Mouse (Mus musculus) embryo, embryonic 10 days (tissue): ENCODE measurements around the gene Usp46.
"Not testable (repeated sequence)": the region's sequence is repeated elsewhere in the genome, so short reads cannot be mapped to it uniquely, and the experiment has no call there.

ENCODE experiments used
- DNase-seq: peaks from one replicate; pipeline ENCODE4 v3.0.0-alpha.2; 2015; ENCODE audit warnings: low spot score

The Usp46 gene

DNA sequence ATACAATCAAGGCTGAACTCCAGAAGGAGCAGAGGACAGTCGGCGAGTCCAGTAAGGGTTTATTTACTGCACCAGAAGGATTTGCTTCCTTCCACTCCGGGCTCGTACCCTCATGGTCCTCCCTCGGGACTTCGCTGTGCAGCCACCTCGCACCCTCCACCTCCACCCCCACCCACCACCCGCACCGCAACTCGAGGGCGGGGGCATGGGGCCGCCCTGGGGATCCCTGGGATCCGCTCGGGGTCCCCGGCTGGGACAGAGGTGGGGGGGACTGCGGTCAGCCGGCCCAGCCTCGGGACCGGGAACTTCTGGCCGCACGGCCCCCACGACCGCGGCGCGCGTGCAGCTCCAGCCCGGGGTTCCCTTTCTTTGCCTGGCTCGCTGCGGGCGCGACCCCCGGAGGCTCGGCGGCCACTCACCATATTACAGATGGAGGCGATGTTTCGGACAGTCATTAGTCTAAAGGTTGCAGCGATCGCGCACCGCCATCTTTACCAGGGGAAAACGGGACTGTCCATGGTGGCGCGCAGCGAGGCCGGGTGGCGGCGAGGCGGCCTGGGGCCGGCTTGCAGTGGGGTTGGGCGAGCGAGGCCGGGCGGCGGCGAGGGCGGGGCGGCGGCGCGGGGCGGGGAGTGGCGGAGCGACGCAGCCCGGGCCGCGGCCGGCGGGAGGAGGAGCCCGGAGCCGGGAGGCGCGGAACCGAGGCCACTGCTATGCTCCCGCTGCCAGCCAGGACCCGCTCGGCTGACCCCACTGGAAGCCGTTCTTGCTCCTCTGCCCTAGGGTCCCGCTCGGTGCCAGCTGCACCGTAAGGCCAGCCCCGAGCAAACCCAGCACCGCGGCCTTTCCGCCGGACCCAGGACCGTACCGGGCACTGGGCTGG lies at the start of gene Usp46:
Gene Usp46 (minus strand): TSS at position 601 of the 883 bp plus-strand sequence.
- peak; percentile 82 for DNase-seq

DNA sequence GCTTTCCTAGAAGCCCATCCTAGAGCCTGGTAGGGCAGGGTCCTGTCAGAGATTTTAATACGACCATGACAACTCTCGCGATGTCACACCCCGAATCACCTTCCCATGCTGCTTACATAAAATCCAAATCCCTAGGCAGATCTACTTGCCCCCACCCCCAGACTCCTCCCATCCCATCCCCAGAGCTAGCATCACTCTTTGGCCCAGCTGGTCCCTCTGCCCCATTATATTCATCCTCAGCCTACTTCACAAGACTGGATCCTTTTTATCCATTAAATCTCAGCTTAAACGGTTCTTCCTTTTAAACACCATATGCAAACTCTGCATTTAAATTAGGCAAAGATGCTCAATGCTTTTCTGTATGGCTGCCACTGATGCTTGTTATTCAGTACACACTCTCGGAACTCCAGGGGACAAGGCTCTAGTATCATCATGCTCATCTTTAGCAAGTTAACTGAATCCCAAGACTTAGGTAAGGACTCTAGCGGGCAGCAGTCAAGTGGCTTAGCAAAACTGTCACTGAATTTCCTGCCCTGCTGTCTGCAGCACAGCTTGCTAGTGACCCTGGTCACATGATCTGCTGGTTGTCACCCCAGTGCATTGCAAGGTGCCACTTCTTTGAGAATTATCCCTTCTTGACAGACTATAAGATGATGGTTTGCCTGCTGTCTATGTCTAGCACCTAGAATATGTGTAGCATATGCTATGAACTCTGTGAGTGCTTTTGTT lies 45.9 kb upstream of the Usp46 start:
- no peak for DNase-seq

DNA sequence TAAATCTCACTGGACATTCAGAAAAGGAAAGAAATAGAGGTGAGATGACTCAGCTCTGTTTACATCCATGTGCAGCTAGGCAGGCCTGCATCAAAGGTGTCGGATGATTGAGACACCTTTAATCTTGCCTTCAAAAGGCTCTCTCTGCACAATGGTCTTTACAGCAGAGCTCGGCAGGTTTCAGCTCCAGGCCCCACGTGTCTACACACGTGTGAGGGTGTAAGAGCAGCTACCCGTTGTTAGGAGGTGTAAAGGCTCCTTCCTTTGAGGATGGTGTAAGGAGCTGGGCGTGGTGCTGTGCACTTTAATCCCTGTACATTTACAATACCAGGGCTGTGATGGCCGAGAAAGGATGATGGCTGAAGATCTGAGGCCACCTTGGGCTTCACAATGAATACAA lies 37.2 kb upstream of the Usp46 start:
- DNase-seq: no peak

DNA sequence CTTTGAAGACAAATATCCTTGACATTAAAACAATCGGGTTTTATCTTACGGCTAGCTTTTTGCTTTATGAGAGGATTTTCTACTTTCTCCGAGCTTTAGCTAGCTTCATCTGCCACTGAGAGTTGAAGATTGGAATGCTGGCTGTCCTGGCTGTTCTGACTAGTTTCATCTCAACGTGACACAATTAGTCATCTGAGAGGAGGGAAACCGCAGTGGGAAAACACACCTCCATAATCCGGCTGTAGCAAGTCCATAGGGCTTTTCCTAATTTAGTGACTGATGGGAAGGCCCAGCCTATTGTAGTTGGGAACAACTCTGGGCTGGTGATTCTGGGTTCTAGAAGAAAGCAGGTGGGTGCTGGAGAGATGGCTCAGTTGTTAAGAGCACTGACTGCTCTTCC lies 33.5 kb upstream of the Usp46 start:
- no peak for DNase-seq

DNA sequence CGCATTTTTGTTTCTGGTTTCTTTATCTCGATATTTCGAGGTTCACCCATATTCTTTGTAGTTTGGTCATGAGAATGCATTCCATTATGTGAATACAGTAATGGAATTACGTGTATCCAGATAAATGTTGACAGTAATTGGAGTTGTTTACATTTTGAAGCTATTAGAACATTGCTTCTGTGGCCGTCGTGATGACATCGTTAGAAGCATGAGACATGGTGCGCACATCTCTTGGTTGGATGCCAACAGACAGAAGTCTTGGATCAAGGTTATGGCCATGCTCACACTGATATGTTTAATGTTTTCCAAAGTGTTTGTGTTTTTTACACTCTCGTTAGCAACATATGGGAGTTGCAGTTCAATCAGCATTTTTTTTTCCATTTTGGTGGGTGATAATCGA lies 30.8 kb upstream of the Usp46 start:
- no peak for DNase-seq

DNA sequence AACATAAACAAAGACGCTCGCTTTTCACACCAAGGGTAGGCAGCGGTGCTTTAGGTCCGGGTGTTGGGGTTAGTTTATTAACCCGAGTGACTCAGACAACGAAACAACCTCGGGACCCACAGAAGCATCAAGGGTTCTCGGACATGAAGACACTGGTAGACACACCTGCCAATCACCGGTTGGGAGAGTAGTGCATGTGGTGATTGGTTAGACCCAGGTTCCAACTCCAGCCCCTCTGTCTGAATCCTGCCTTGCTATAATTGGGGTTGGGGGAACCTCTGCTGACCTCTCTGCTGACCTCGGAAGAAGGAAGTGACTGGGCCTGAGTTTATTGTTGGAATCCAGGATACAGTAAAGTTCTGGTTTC lies 29.6 kb upstream of the Usp46 start:
- DNase-seq: no peak

DNA sequence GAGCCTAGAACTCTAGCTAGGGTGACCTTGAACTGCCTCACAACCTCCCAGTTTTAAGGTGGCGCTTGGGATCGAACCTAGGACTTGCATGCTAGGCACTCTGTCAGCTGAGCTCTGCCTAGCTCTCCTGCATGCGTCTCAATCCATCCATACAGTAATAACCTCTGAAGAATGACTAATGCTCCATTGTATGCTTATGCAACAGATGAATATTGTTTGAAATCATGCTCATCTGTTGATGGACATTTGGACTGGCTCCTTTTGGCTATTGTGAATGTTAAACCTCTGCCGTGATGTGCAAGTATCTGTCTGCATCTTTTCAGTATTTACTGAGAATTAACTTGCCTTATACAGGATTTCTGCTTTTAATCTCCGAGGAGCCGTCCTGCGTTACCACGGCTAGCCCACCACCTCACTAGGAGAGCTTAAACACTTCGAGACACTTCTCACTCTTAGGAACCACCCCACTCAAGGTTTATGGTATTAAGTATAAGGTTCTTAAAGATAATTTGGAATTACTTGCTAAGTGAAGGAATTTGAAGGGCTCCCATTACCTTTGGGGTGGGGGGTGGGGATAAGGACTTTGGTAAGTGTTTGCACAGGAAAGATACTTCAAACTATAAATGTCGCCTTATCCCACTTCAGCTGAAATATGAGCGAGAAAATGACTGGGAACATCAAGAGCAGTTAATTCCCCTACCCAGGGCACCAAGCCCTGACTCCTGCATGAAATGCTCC lies 29.1 kb upstream of the Usp46 start:
- DNase-seq: no peak

DNA sequence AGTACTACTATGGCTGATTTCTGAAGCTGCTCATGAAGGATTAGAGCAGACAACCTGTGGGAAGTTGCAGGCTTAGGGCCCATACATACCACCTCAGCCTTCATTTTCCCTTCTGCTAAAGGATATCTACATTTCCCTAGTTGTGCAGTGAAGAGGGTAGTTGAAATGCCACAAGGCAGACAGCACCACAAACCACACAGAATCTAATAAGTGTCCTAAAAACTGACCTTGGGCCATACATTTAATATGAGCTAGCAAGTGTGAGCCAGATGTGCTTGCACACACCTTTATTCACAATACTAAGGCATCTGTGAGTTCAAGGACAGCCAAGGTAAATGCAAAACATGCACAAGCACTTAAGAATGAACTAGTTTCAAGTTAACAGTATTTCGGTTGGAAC lies 27.8 kb upstream of the Usp46 start:
- no peak for DNase-seq

DNA sequence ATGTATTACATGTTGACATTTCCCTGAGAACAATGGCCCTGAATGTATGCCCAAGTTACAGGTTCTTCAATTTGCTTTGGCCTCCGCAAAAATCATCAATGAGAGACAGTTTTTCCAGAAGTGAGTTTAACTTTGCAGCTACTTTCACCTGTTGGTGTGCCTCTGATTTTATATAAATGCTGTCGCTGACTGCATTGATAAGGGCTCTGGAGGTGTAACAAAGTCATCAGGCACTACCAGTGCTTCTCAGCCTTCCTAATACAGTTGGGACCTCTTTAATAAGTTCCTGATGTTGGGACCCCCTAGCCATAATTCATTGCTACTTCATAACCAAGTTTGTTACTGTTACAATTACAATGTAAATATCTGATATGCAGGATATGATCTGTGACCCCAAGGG lies 27.4 kb upstream of the Usp46 start:
- no peak for DNase-seq

DNA sequence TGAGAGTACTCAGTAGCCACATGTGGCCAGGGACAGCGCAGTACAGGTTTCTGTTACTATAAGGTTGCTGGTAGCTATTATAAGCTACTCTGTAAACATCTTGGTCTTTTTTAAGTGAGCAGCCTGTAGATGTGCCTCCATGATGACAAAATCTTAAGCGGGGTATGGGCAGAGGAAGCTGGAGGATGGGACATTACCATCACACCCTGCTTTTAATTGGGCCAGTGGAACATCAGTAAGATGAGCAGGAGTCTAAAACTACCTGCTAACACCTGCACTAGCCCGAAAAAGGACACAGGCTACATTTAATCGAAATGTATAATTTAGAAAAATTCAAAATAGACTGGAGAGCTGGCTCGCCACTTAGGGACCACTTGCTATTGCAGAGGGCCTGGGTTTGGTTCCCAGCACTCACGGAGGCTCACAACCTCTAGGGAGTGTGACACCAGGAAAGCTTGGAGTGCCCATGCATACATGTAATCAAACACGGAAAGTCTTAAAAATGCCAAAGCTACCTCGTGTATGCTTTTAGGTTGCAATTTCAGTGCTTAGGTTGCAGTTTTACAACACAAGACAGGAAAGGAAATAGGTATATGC lies 26.7 kb upstream of the Usp46 start:
- DNase-seq: no peak

DNA sequence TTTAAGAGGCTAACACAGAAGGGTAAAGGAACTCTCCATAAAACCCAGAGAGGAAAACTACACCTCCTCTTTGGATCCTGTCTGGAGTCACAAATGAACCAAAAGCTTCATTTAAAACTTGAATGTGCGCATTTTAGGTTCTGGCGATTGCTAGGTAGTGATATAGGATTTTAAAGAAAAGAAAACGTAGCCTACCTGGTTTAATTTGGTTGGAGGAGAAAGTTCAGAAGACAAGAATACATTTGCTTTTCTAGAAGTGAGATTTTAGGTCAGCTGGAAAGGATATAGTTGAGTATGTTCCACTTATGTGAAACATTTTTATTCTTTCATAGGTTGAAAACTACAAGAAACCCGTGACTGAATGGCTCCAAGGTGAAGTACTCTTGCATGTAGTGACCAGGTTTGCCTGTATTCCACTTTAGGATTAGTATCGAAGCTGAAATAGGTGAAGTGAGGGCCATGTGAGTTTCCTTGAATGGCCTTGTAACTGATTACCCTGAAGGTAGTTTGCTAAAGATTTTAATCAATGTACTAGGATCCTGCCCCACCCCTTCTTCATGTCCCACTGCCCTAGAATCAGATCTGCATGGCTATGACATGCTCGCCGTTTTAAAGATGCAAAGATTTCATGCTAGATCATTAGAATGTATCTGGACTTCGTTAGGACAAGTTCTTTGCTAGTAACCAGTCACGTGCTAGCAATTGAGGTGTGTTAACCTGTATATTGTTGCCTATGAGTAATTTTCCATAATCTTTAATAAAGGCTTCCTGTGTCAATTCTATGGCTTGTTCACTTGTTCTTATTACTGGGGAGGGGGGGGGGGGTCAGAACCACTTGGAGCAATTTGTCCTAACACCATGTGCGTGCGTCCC lies 25.6 kb upstream of the Usp46 start:
- DNase-seq: no peak

DNA sequence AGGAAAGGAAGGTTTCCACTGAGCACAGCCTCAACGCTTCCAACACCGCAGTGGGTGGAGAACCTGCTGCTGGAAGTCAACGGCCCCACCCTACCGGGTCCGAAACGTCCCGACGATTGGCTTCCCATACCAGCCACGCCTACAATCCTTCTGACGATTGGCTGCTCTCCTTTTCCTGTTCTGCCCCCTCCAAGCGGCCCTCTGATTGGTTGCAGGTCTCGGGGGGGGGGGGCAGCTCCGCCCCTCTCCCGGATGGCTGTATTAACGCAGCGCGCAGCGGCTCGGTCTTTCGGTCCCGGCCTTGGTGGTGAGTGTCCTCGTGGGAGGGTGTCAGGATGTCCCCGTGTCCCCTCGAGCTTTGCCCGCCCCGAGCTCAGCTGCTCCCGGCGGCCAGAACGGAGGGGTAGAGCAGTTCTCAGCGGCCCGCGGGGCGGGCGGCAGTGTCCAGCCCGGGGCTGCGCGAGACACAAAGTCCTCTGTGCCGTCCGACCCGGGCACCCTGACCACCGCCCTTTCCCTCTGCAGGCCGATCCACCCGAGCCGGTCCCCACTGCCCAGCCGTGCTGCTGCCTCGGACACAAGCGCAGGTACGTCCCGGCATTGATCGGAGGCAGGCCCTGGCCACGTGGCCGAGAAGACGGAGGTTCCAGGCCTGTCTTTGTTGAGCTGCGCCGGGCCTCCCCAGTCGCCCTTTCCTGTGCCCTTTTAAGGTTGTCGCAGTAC lies 24.8 kb upstream of the Usp46 start:
- peak; percentile 97 for DNase-seq

DNA sequence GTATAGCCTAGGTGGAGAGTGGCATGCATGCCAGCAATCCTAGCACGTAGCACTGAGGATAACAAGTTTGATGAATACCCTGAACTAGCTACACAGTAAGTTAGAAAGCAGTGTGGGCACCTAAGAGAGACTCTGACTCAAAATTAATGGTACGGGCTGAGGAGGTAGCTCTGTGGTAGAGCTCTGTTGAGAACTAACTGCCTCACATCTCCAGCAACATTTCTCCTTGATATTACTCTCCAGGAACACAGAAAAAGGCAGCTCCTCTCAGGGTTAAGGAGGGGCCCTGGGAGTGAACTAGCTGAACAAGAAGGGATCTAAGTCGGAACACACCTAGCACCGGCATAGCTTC lies 24.2 kb upstream of the Usp46 start:
- DNase-seq: no peak

DNA sequence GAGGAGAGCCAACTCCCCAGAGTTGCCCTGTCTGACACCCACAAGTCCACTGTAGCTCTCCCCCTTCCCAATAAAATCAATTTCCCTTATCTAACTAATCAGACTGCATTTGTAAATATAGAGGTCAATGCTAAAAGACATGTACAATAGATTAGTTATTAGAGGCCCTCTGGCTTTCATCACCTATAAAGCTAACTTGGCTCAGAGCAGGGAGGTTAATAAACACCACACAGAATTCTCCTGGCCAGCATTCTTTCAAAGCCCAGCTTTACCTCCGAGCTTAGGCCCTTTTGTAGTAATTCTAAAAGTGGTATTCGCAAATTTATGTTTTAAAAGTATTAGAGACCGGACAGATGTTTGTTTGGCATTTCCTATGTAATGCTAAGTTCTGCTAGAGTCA lies 21.4 kb upstream of the Usp46 start:
- DNase-seq: no peak

DNA sequence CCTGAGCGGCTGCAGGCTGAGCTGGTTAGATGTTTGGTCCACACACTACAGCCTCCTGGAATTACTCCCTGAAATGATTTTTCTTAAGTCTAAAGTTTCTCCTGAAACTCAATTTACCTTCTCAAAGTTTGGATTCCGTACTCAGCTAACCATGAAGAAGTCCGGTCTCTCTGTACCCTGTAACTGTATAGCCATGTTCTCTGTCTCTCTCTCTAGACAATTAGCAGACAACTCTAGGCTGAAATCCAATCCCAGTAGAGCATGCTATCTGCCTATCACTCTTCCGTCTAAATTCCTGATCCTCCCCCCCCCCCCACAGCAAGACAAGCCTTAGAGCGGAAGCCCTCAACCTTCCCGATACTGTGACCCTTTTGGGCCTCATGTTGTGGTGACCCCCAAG lies 13.5 kb upstream of the Usp46 start:
- DNase-seq: no peak

DNA sequence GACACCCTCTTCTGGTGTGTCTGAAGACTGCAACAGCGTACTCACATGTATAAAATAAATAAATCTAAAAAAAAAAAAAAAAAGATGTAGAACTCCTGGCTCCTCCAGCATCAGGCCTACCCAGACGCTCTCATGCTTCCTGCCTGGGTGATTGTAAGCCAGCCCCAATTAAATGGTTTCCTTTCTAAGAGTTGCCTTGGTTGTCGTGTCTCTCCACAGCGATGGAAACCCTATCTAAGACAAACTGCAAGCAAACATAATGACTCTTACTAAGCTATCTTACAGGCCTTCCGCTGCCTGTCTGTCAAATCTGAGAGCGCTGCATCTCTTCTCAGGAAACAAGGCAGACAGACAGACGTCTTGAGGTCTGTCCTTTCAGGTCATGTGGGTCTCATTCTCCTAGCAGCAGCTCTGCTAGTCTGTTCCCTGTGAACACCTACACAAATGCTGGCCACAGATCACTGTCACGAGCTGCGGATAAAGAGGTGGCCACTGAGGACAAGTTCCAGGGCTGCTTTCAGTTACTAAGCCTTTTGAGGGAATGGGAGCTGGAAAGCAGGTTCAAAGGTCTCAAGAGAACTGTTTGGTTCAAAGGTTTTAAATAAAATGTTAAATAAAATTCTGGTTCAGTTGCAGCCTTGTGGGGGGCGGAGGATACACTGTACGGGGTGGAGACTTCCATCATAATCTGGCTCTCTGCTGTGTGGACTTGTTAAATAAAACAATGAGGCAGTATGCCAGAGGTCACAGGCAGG lies 10.8 kb upstream of the Usp46 start:
- no peak for DNase-seq

DNA sequence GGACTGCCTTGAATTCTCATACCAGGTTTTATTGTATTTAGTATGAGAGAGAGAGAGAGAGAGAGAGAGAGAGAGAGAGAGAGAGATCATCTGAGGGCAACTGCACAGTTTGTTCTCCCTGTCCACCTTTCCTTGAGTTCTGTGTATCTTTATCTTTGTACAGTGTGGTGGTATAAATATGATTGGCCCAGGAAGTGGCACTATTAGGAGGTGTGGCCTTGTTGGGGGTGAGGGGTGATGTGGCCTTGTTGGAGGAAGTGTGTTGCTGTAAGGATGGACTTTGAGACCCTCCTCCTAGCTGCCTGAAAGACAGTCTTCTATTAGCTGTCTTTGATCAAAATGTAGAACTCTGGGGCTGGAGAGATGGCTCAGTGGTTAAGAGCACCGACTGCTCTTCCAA lies 10.2 kb upstream of the Usp46 start:
- no peak for DNase-seq

DNA sequence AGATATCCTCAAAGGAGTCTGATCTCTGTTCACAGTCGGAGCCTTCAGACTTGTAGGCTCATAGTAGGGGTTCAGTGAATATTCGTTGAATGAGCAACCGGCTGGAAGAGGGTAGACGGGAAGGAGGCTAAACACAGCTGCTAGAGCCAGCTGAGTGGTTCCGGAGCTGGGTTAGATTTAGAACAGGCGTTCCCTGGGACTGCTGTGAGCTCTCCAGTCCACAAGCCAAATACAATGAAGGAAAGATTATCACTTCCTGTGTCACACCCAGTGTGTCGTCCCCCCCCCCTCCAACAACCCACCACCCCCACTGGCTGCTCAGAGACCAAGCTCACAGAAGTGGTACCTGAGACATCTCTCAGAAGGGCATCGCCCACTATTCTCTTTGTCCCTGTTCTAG lies 9.7 kb upstream of the Usp46 start:
- DNase-seq: no peak

DNA sequence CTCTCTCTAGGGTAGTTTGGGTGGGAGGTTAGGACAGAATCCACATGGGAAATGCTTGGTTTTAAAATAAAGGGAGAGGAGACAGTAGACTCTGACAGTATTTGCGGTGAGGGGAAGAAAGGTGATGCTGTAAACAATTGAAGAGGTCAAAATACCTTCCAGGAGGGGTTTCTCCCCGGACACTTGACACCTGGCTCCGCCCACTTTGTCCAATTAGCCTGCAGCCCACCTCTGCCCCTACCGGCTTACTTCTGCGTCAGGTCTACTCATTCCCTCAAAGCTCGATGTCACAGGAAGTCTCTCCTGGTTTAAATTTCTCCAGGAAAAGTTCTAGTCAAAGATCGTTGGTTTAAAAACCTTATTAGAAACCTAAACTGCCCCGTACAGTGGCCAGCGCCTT lies 8.5 kb upstream of the Usp46 start:
- peak; percentile 50 for DNase-seq

DNA sequence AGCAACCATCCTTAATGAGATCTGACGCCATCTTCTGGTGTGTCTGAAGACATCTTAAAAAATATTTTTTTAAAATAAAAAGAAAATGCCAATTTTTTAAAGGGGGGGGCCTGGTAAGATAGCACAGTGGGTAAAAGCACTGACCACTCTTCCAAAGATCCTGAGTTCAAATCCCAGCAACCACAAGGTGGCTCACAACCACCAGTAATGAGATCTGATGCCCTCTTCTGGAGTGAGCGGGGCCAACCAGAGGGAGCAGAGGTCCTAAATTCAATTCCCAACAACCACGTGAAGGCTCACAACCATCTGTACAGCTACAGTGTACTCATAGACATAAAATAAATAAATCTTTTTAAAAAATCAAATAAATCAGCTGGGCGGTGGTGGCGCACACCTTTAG lies 2.3 kb upstream of the Usp46 start:
- DNase-seq: not testable (repeated sequence)
